In the genomic region with DNA sequence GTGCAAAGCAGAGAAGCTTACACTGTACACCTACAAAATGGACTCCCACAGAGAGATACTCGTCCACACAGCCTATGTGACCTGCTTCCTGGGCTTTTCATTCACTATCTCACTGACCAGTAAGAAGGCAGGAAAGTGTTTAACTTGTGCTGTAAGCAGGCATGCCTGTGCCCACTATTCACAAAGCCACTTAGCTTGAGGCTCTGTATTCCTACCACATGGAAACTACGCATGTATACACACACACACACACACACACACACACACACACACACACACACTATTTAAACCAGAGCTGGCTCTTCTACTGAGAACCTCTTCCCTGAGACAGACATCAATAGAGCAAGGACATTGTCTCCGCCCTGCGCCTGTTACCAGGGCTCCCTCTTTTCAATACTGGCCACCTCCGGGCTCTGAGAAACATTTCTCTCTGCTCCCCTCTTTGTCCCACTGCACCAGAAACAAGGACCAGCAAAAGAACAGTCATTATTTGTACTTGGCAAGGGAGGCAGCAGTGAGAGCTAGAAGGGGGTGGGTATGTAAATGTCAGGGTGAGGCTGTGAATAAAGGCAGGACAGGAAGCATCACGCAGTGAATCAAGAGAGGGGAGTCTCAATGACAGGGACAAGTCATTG, we compare ENCODE assay signal across 12 mouse cellular contexts.
DNase-seq lines count a peak whose midpoint lies in the region; ATAC-seq lines count a peak whose summit lies in the region.
"Had no signal": no experiment of that assay in that cellular context is flagged by ENCODE, and none has a peak within 500 bp of the region (broad histone marks: within the 10 kb centered on the region; RNA-seq: fewer than 3 reads in every experiment).

No protein-coding gene starts in this region.

- ATAC-seq in neural tube, embryonic 15.5 days (ENCODE audit: low FRiP score) = peak; percentile 86
- ATAC-seq: Patski had no signal

- H3K36me3 ChIP-seq in neural tube, embryonic 15.5 days = no peaks in the 10 kb centered on the region
- H3K36me3 ChIP-seq: heart, embryonic 15.5 days; liver, embryonic 13.5 days had no signal

- peak overlapping the region; percentile 66 for H3K27ac ChIP-seq in neural tube, embryonic 15.5 days (replicated peaks)
- H3K27ac ChIP-seq: heart, embryonic 15.5 days; liver, embryonic 13.5 days had no signal

- peaks cover 8% of the 10 kb centered on the region; the same call in 1 of the 2 replicates for H3K4me1 ChIP-seq in neural tube, embryonic 15.5 days
- H3K4me1 ChIP-seq: heart, embryonic 15.5 days; liver, embryonic 13.5 days had no signal

- H3K9me3 ChIP-seq in neural tube, embryonic 15.5 days (replicated peaks) = no peaks in the 10 kb centered on the region
- H3K9me3 ChIP-seq: heart, embryonic 15.5 days; liver, embryonic 13.5 days had no signal

- intact Hi-C loops in left cerebral cortex, postnatal 25 days (cut with DNase I) = no loop called here

- 26% methylated on average over 6 of the region's 6 CpGs for WGBS in neural tube, embryonic 15.5 days

- no peak overlapping the region for H3K4me2 ChIP-seq in neural tube, embryonic 15.5 days
- H3K4me2 ChIP-seq: heart, embryonic 15.5 days; liver, embryonic 13.5 days had no signal

- H3K4me3 ChIP-seq in neural tube, embryonic 15.5 days (replicated peaks) = no peak overlapping the region
- H3K4me3 ChIP-seq: heart, embryonic 15.5 days; liver, embryonic 13.5 days had no signal

- no peaks in the 10 kb centered on the region for H3K27me3 ChIP-seq in neural tube, embryonic 15.5 days (replicated peaks)
- H3K27me3 ChIP-seq: heart, embryonic 15.5 days; liver, embryonic 13.5 days had no signal

- H3K9ac ChIP-seq in neural tube, embryonic 15.5 days (replicated peaks) = no peak overlapping the region
- H3K9ac ChIP-seq: heart, embryonic 15.5 days; liver, embryonic 13.5 days had no signal

- DNase-seq in cerebellum, adult 9-10 months = peak; percentile 4
- DNase-seq in cerebellum, postnatal 14 days = no peak
- DNase-seq in frontal cortex, adult 2 months (ENCODE audit: extremely low spot score in 1 of 2, low spot score in 1 of 2) = peak; percentile 8 to 11
- DNase-seq in left cerebral cortex, postnatal 25 days (ENCODE audit: low spot score in 2 of 2) = peak; percentile 6 to 25
- DNase-seq in ovary, postnatal 14 days (ENCODE audit: low spot score) = no peak
- DNase-seq in urinary bladder, postnatal 10 days (ENCODE audit: low spot score) = no peak
- no peak for DNase-seq in cerebellum, postnatal 10 days
- DNase-seq: kidney, postnatal 36 days; liver, embryonic 13.5 days had no signal

Comparison
In these comparisons a context has a peak if more than half of its experiments do, and no peak if none do; other contexts are left out.
1. DNase-seq: peak in cerebellum, adult 9-10 months (single experiment), frontal cortex, adult 2 months (2 of 2) and left cerebral cortex, postnatal 25 days (2 of 2); none in cerebellum, postnatal 14 days (0 of 2), ovary, postnatal 14 days (single experiment), urinary bladder, postnatal 10 days (single experiment) and cerebellum, postnatal 10 days (0 of 2).